Mouse (Mus musculus) kidney, adult 18-20 months (tissue): ENCODE data around the gene Rnf186.

Source experiments
- DNase-seq: peaks from one replicate; pipeline ENCODE4 v3.0.0; 2021

The Rnf186 gene

GRCm38 (mm10) chr4:139014793-139015192 is 47.9 kb downstream of the Rnf186 start:
- no peak for DNase-seq
